Mouse (Mus musculus) brown adipose tissue, adult 24 weeks (tissue): ENCODE data around the gene Aph1a. TPM values are rescaled to one million over a fixed set of nuclear protein-coding genes. Genes with fewer than 3 reads are reported as not detected.
"Not testable (repeated sequence)": the region's sequence is repeated elsewhere in the genome, so short reads cannot be mapped to it uniquely, and the experiment has no call there.

Experiments
- H3K27ac ChIP-seq: fragments of 200-500 bp; replicated peaks from 2 replicates; pipeline ENCODE4 v1.5.1; 2012; ENCODE audit warnings: low read depth, mild to moderate bottlenecking, low read length
- H3K4me1 ChIP-seq: fragments of 200-500 bp; 2 replicates; pipeline ENCODE4 v1.6.1; 2012; ENCODE audit warnings: low read length, mixed read lengths; ENCODE audit not compliant: control insufficient read depth, insufficient read depth, insufficient read length
- H3K4me3 ChIP-seq: fragments of 200-500 bp; 2 replicates; pipeline ENCODE4 v1.5.1; 2012; ENCODE audit warnings: low read depth, mild to moderate bottlenecking, low read length, moderate library complexity; ENCODE audit not compliant: insufficient read depth
- polyA plus RNA-seq: library from polyadenylated mRNA; stranded (reverse); fragments of >200 nt; gene quantifications from 2 replicates; pipeline ENCODE4 v1.2.4, GENCODE M21; 2012; ENCODE audit not compliant: missing spikeins, insufficient read depth, insufficient read length

Gene Aph1a
- polyA plus RNA-seq, 1 experiment, result 75.1 TPM

DNA sequence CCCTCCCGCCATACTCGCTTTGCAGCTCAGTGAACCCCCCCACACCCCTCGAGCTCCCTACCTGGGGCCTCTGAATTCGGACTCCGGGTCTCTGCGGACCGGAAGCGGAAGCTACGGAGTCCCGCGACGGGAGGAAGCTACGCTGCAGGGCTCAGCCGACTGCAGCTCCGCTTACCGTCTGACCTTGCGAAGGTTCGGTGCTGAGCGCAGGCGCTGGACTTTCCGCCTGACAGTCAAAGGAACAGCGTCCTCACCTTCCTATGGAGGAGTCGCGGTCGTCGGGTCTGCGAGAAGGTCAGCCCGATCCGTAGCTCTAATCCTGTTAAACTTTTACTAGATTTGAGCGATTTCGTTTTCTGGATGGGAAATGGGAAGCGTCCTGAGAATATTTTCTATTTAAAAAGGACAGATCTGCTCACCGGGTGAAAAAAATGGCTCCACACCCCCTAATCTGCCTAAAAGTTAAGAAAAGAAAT lies 22.3 kb upstream of the Aph1a start, which contains the start of gene Mrps21:
Mrps21 (minus strand) TSS at position 128 of the 476 bp plus-strand sequence.
- H3K4me1 ChIP-seq, result no peaks in the 10 kb centered on the region
- peak within 1 kb of the TSS; percentile 74 for H3K27ac ChIP-seq
- H3K4me3 ChIP-seq, result peak within 1 kb of the TSS; percentile 88

- Histone ChIP-seq H3K4me1 (no peaks in the 10 kb centered on the region), H3K4me3 (peak overlapping the region; percentile 60), H3K27ac (0 out of 2 replicates have a peak overlapping the region, but pooled peaks have one; percentile 30)
Measured at GRCm38 (mm10) chr3:95872048-95872447, 21.7 kb upstream of the Aph1a start.

GRCm38 (mm10) chr3:95879063-95879462 lies 14.7 kb upstream of the Aph1a start:
- Histone ChIP-seq H3K4me3 (no peak overlapping the region), H3K4me1 (no peaks in the 10 kb centered on the region), H3K27ac (no peak overlapping the region)

DNA sequence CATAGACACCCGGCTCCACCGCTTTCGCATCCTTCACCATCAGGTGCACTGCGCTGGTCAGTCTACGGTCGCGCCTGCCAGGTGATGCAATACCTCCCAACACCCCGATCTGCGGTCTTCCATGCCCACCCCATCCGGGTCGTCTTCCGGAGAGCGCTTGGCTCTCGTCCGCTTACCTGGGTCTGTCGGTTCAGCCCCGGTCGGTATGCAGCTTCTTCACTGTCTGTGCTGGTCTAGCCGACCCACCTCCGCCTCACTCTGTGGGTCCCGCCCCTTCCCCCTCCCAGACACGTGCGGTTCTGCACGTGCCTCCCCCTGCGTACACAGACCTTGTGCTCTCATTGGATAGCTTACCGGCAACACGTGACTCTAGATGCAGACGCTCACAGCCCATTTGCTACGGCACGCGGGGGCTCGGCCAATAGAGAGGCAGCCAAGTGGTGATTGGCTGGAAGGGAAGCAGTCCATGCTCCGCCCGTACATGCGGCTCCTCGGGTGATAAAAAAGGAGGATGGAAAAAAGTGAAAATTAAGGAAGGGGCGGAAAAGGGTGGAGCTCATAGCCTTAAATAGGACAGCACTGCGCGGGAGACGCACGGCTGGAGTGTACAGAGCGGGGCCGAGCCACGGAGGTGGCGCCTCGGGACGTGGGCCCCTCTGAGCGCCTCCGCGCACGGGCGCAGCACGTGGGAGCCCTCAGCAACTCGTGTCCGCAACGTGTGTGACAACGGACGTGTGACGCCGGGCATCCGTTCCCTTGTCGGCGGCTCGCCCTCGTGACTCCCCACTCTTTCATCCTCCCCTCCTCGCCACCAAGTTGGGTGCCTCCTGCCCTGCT lies 11.6 kb upstream of the Aph1a start, which contains the start of gene Ciart:
Ciart (minus strand) TSS at position 273 of the 837 bp plus-strand sequence.
- Histone ChIP-seq H3K4me3 (peak within 1 kb of the TSS; percentile 56), H3K27ac (peak within 1 kb of the TSS; percentile 36), H3K4me1 (no peaks in the 10 kb centered on the region)

- Histone ChIP-seq H3K27ac (peak overlapping the region; percentile 36), H3K4me1 (no peaks in the 10 kb centered on the region), H3K4me3 (peak overlapping the region; percentile 47)
Measured at GRCm38 (mm10) chr3:95882816-95883425, 10.8 kb upstream of the Aph1a start.

GRCm38 (mm10) chr3:95884400-95884799 lies 9.4 kb upstream of the Aph1a start:
- no peaks in the 10 kb centered on the region for H3K4me1 ChIP-seq
- H3K4me3 ChIP-seq, result no peak overlapping the region
- H3K27ac ChIP-seq, result no peak overlapping the region

- H3K27ac ChIP-seq, result no peak overlapping the region
- H3K4me3 ChIP-seq, result no peak overlapping the region
- H3K4me1 ChIP-seq, result peaks cover 3% of the 10 kb centered on the region
Measured at GRCm38 (mm10) chr3:95887596-95887995, 6.2 kb upstream of the Aph1a start.

GRCm38 (mm10) chr3:95889664-95890063 lies 4.1 kb upstream of the Aph1a start:
- Histone ChIP-seq H3K27ac (peak overlapping the region; percentile 40), H3K4me3 (no peak overlapping the region), H3K4me1 (peaks cover 4% of the 10 kb centered on the region)

- peak within 1 kb of the TSS; percentile 53 for H3K4me3 ChIP-seq
- H3K27ac ChIP-seq, result peak within 1 kb of the TSS; percentile 86
Measured at GRCm38 (mm10) chr3:95891211-95892065, 2.3 kb upstream of the Aph1a start, which contains the start of gene BC028528. BC028528 (minus strand) TSS chr3:95892005.

GRCm38 (mm10) chr3:95892066-95893052 lies 1.4 kb upstream of the Aph1a start:
- Histone ChIP-seq H3K4me3 (peak overlapping the region; percentile 53), H3K27ac (peak overlapping the region; percentile 86), H3K4me1 (peaks cover 7% of the 10 kb centered on the region)

More at GRCm38 (mm10) chr3:95891211-95892065, 2.3 kb upstream of the Aph1a start, which contains the start of gene BC028528:
- peaks cover 7% of the 10 kb centered on the region for H3K4me1 ChIP-seq

- H3K27ac ChIP-seq, result peak overlapping the region; percentile 63
- H3K4me1 ChIP-seq, result peaks cover 7% of the 10 kb centered on the region
- H3K4me3 ChIP-seq, result peak overlapping the region; percentile 35
Measured at GRCm38 (mm10) chr3:95893126-95893525, 643 bp upstream of the Aph1a start.

- Histone ChIP-seq H3K4me3 (peak overlapping the region; percentile 82), H3K4me1 (peaks cover 7% of the 10 kb centered on the region), H3K27ac (peak overlapping the region; percentile 95)
Measured at GRCm38 (mm10) chr3:95894317-95895160, 770 bp downstream of the Aph1a start.

- H3K27ac ChIP-seq, H3K4me1 ChIP-seq: not testable (repeated sequence)
- 0 out of 2 replicates have a peak overlapping the region, but pooled peaks have one; percentile 2 for H3K4me3 ChIP-seq
Measured at GRCm38 (mm10) chr3:95895501-95895900, 1.7 kb downstream of the Aph1a start.
